In genomic region chr9:86799099-86799498, GRCm38 (mm10) we compare ENCODE assay signal across 21 mouse cellular contexts.
"Had no signal": no experiment of that assay in that cellular context is flagged by ENCODE, and none has a peak within 500 bp of the region (broad histone marks: within the 10 kb centered on the region; RNA-seq: fewer than 3 reads in every experiment).

No protein-coding gene starts in this region.

- H3K4me1 ChIP-seq: limb, embryonic 15.5 days; megakaryocyte, embryonic 14.5 days; midbrain, embryonic 10.5 days; midbrain, embryonic 13.5 days; neural tube, embryonic 13.5 days had no signal

- H3K9ac ChIP-seq: limb, embryonic 15.5 days; liver, embryonic 14.5 days; liver, postnatal 0 days; lung, embryonic 14.5 days; midbrain, embryonic 13.5 days; neural tube, embryonic 13.5 days had no signal

- H3K9me3 ChIP-seq: limb, embryonic 15.5 days; megakaryocyte, embryonic 14.5 days; midbrain, embryonic 10.5 days; midbrain, embryonic 13.5 days; neural tube, embryonic 13.5 days had no signal

- H3K4me3 ChIP-seq: limb, embryonic 15.5 days; megakaryocyte, embryonic 14.5 days; midbrain, embryonic 10.5 days; midbrain, embryonic 13.5 days; myocyte; neural tube, embryonic 13.5 days had no signal

- H3K27ac ChIP-seq: limb, embryonic 15.5 days; liver, embryonic 14.5 days; midbrain, embryonic 10.5 days; midbrain, embryonic 13.5 days; neural tube, embryonic 13.5 days; stomach, postnatal 0 days had no signal

- H3K27me3 ChIP-seq: limb, embryonic 15.5 days; megakaryocyte, embryonic 14.5 days; midbrain, embryonic 13.5 days; neural tube, embryonic 13.5 days had no signal

- H3K4me2 ChIP-seq: limb, embryonic 15.5 days; liver, embryonic 11.5 days; lung, embryonic 14.5 days; midbrain, embryonic 13.5 days; neural tube, embryonic 13.5 days had no signal

- DNase-seq: kidney, adult 9 months; liver, postnatal 0 days; lung, embryonic 14.5 days; right cerebral cortex, adult 18-20 months; right cerebral cortex, postnatal 14 days; right cerebral cortex, postnatal 4 days; thymus, adult 2 months; thymus, postnatal 14 days; thymus, postnatal 4 days had no signal

- H3K36me3 ChIP-seq: limb, embryonic 15.5 days; midbrain, embryonic 10.5 days had no signal

- ATAC-seq: intestine, postnatal 0 days; liver, postnatal 0 days; lung, postnatal 0 days; midbrain, embryonic 13.5 days; midbrain, embryonic 16.5 days had no signal
